Mouse (Mus musculus): Measurements from ENCODE around the gene Prss8. TPM values are rescaled to one million over a fixed set of nuclear protein-coding genes. Genes with fewer than 3 reads are reported as not detected.

Prss8 gene
- total and polyA plus RNA-seq, 3 experiments, result 0.12 to 0.21 TPM; not detected in 1

DNA sequence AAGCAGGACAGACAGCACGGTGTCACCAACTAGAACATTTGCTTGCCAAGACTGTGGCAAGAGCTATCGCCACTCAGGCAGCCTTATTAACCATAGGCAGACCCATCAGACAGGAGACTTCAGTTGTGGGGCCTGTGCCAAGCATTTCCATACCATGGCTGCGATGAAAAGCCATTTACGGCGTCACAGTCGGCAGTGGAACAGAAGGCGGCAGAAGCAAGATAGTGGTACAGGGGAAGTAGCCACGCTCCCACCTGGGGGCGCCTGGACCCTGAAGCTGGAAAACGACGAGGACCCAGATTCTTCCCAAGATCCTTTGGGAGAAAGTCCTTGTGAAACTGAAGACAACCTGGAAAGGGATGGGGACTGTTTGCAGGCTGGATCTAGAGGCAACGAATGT, 49.5 kb downstream of the Prss8 start:
- no peak overlapping the region for H3K4me3 ChIP-seq (ENCODE audit: control insufficient read depth in 1 of 2, insufficient read depth in 1 of 2, low read depth in 2 of 2, low read length in 2 of 2)
- no peak for TF ChIP-seq EP300 (IDR thresholded peaks at IDR 0.05; ENCODE audit: low read depth in 1 of 2, low read length in 2 of 2)
- no peak overlapping the region for H3K9ac ChIP-seq (ENCODE audit: control insufficient read depth, low read depth, low read length, poor library complexity, severe bottlenecking)
- peaks cover 16 to 31% of the 10 kb centered on the region in 2 experiments for H3K4me1 ChIP-seq (ENCODE audit: control insufficient read depth in 1 of 2, insufficient read depth in 2 of 2, low read length in 2 of 2)
- H3K36me3 ChIP-seq (ENCODE audit: control insufficient read depth in 1 of 2, insufficient read depth in 2 of 2, low read length in 2 of 2), result peaks cover 8 to 27% of the 10 kb centered on the region in 2 experiments
- H3K79me2 ChIP-seq (ENCODE audit: control insufficient read depth, insufficient read depth, low read length, poor library complexity), result peaks cover 74% of the 10 kb centered on the region
- H3K27me3 ChIP-seq (ENCODE audit: control insufficient read depth in 1 of 2, insufficient read depth in 2 of 2, low read length in 2 of 2), result no peaks in the 10 kb centered on the region
- DNase-seq (ENCODE audit: low read depth, low spot score), result no peak
- no peak overlapping the region for H3K27ac ChIP-seq (ENCODE audit: control insufficient read depth, low read depth, low read length)
- no peaks in the 10 kb centered on the region for H3K9me3 ChIP-seq (replicated peaks; ENCODE audit: insufficient read depth, low read length)

DNA sequence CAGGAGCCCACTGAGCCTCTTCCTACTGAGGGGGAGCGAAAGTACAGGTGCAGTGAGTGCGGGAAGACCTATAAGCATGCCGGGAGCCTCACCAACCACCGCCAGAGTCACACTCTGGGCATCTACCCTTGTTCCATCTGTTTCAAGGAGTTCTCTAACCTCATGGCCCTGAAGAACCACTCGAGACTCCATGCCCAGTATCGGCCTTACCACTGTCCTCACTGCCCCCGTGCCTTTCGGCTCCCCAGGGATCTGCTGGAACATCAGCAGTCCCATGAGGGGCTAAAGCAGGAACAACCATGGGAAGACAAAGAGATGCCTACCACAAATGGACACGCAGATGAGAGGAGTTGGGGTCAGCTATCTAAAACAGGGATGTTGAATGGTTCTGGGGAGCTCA, 50.6 kb downstream of the Prss8 start:
- Histone ChIP-seq H3K36me3 (ENCODE audit: control insufficient read depth in 1 of 2, insufficient read depth in 2 of 2, low read length in 2 of 2) (peaks cover 6 to 22% of the 10 kb centered on the region in 2 experiments), H3K4me3 (ENCODE audit: control insufficient read depth in 1 of 2, insufficient read depth in 1 of 2, low read depth in 2 of 2, low read length in 2 of 2) (no peak overlapping the region), H3K79me2 (ENCODE audit: control insufficient read depth, insufficient read depth, low read length, poor library complexity) (peaks cover 75% of the 10 kb centered on the region), H3K4me1 (ENCODE audit: control insufficient read depth in 1 of 2, insufficient read depth in 2 of 2, low read length in 2 of 2) (peaks cover 10 to 28% of the 10 kb centered on the region in 2 experiments), H3K27ac (ENCODE audit: control insufficient read depth, low read depth, low read length) (no peak overlapping the region), H3K9ac (ENCODE audit: control insufficient read depth, low read depth, low read length, poor library complexity, severe bottlenecking) (no peak overlapping the region), H3K9me3 (replicated peaks; ENCODE audit: insufficient read depth, low read length) (no peaks in the 10 kb centered on the region), H3K27me3 (ENCODE audit: control insufficient read depth in 1 of 2, insufficient read depth in 2 of 2, low read length in 2 of 2) (no peaks in the 10 kb centered on the region)
- no peak for DNase-seq (ENCODE audit: low read depth, low spot score)
- TF ChIP-seq CHD2 (IDR thresholded peaks at IDR 0.05; ENCODE audit: low read length), result no peak
- TF ChIP-seq RCOR1 (IDR thresholded peaks at IDR 0.05; ENCODE audit: low read depth, low read length), result no peak
- no peak for TF ChIP-seq POLR2AphosphoS5 (IDR thresholded peaks at IDR 0.05; ENCODE audit: borderline replicate concordance, low read depth, low read length)
- TF ChIP-seq TAL1 (IDR thresholded peaks at IDR 0.05; ENCODE audit: low read length), result no peak
- no peak for TF ChIP-seq SIN3A (IDR thresholded peaks at IDR 0.05; ENCODE audit: low read length)
- no peak for TF ChIP-seq ZC3H11A (IDR thresholded peaks at IDR 0.05; ENCODE audit: low read depth, low read length)
- TF ChIP-seq TCF12 (IDR thresholded peaks at IDR 0.05; ENCODE audit: low read depth, low read length), result no peak
- TF ChIP-seq USF1 (IDR thresholded peaks at IDR 0.05; ENCODE audit: low read depth, low read length), result no peak
- no peak for TF ChIP-seq MYB (IDR thresholded peaks at IDR 0.05; ENCODE audit: low read depth, low read length)
- no peak for TF ChIP-seq MAFK (IDR thresholded peaks at IDR 0.05; ENCODE audit: borderline replicate concordance, low read depth, low read length)
- no peak for TF ChIP-seq MAZ (IDR thresholded peaks at IDR 0.05; ENCODE audit: low read depth, low read length)
- TF ChIP-seq ELF1 (IDR thresholded peaks at IDR 0.05; ENCODE audit: low read depth, low read length), result no peak
- no peak for TF ChIP-seq CTCF (IDR thresholded peaks at IDR 0.05 in 2 of 3, conservative IDR thresholded peaks at IDR 0.05 in 1 of 3; ENCODE audit: control insufficient read depth in 1 of 3, insufficient read depth in 1 of 3, low read depth in 2 of 3, low read length in 3 of 3, poor library complexity in 1 of 3, severe bottlenecking in 1 of 3)
- TF ChIP-seq E2F4 (IDR thresholded peaks at IDR 0.05; ENCODE audit: borderline replicate concordance, low read depth, low read length), result no peak
- TF ChIP-seq JUND (IDR thresholded peaks at IDR 0.05; ENCODE audit: low read depth, low read length), result no peak
- TF ChIP-seq ZMIZ1 (IDR thresholded peaks at IDR 0.05; ENCODE audit: low read depth, low read length), result no peak
- no peak for TF ChIP-seq KAT2A (conservative IDR thresholded peaks at IDR 0.05; ENCODE audit: low read depth, low read length)
- no peak for TF ChIP-seq CHD1 (IDR thresholded peaks at IDR 0.05; ENCODE audit: low read depth, low read length)
- TF ChIP-seq HCFC1 (IDR thresholded peaks at IDR 0.05; ENCODE audit: low read depth, low read length), result no peak
